Mouse (Mus musculus): ENCODE results near the gene Folr1. TPM values are rescaled to one million over a fixed set of nuclear protein-coding genes. Genes with fewer than 3 reads are reported as not detected.

Folr1 gene
- polyA plus RNA-seq, 1 experiment from 2014 or later, result 51.4 TPM

DNA sequence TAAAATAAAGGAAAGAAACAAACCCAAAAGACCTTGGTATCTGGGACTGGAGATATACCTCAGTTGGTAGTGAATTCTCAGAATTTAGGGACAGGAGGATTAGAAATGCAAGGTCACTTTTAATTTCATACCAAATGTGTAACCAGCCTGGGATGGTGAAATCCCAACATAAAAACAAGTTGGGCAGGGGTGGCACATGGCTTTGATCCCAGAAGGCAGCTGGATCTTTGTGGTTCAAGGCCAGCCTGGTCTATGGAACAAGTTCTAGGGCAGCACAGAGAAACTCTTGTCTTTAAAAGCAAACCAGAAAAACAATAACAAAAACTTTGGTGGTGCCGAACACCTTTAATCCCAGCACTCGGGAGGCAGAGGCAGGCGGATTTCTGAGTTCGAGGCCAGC, 3.1 kb downstream of the Folr1 start:
- H3K9ac ChIP-seq, result no peak overlapping the region
- no peaks in the 10 kb centered on the region for H3K9me3 ChIP-seq
- H3K36me3 ChIP-seq, result no peaks in the 10 kb centered on the region
- H3K27me3 ChIP-seq, result no peaks in the 10 kb centered on the region
- no peak for ATAC-seq (ENCODE audit: low FRiP score, low read depth)
- over 99% methylated on average over 4 of the region's 4 CpGs for WGBS
- H3K4me3 ChIP-seq, result no peak overlapping the region
- no peaks in the 10 kb centered on the region for H3K4me1 ChIP-seq (replicated peaks)
- H3K27ac ChIP-seq (replicated peaks), result no peak overlapping the region
- no peak overlapping the region for H3K4me2 ChIP-seq

DNA sequence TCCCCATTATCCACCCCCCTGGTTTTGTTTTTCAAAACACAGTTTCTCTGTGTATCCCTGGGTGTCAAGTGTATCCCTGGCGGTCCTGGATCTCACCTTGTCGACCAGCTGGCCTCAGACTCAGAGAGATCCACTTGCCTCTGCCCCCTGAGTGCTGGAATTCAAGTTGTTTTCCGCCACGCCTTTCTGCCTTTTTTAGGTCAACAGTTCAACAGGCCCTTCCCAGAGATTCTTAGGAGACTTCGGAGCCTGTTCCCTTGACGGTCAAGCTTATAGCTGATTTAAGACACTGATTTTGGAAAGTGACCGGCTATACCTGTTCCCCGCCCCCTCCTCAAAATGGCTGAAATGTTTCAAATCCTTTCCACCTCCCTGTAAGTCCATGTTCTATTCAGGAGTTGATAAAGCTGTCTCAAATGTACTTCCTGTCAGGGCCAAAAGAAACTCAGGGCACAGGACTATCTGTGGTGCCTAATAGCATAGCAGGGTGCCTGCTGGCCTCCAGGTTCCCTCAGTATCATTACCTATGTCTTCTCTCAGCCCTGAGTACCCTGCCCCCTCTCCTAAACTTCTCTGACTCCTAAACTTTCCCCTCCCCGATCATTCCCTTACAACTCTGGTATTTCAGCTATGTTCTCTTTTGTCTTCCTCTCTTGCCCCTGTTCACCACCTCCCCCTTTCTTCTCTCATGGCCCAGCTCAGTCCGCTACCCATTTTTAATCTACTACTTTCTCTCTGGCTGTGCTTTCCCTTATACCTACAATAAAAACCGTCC, 3.9 kb downstream of the Folr1 start:
- H3K9ac ChIP-seq, result no peak overlapping the region
- no peak overlapping the region for H3K4me2 ChIP-seq
- H3K36me3 ChIP-seq, result no peaks in the 10 kb centered on the region
- no peaks in the 10 kb centered on the region for H3K4me1 ChIP-seq (replicated peaks)
- no peak for ATAC-seq (ENCODE audit: low FRiP score, low read depth)
- no peak overlapping the region for H3K4me3 ChIP-seq
- WGBS, result 82% methylated on average over 11 of the region's 11 CpGs
- H3K27ac ChIP-seq (replicated peaks), result no peak overlapping the region
- no peaks in the 10 kb centered on the region for H3K9me3 ChIP-seq
- H3K27me3 ChIP-seq, result no peaks in the 10 kb centered on the region

DNA sequence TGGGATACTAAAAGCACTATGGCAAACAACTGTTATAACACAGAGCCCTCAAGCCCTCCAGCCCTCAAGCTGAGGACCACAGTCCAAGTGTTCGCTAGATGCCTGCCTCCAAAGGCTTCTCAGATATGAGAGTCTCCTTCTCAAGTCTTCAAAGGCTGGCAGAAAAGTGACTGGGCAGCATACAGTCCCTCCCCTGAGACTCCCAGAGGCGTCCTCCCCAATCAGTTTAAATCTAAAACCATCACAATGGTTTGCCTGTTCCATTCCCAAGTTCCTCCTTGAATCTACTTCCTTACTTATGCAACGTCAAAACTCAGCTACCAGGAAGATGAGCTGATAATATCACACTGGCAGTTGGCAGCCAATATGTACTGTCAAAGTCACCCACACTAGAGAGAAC, 7.2 kb downstream of the Folr1 start, which contains the start of gene Anapc15:
TSS of gene Anapc15 (plus strand) at position 301 of the 400 bp plus-strand sequence.
- no peaks in the 10 kb centered on the region for H3K9me3 ChIP-seq
- WGBS, result 77% methylated on average over 3 of the region's 3 CpGs
- H3K36me3 ChIP-seq, result no peaks in the 10 kb centered on the region
- H3K27me3 ChIP-seq, result no peaks in the 10 kb centered on the region
- no peak within 1 kb of the TSS for H3K4me2 ChIP-seq
- H3K4me1 ChIP-seq (replicated peaks), result no peaks in the 10 kb centered on the region
- ATAC-seq (ENCODE audit: low FRiP score, low read depth), result no peak
- H3K4me3 ChIP-seq, result no peak within 1 kb of the TSS
- no peak within 1 kb of the TSS for H3K27ac ChIP-seq (replicated peaks)
- no peak within 1 kb of the TSS for H3K9ac ChIP-seq

DNA sequence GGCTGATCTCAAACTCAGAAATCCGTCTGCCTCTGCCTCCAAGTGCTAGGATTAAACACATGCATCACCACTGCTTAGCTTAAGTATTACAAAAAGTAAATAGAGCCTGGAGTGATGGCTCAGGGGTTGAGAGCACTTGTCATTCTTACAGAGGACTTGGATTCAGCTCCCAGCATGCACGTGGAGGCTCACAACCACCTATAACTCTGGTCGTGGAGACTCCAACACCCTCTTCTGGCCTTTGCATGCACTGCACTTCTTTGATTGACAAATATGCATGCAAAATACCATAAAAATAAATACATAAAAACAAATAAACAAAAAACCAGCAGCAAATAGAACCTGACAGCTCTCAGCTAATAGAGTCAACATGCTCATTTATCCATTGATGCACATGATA, 8.3 kb downstream of the Folr1 start:
- Histone ChIP-seq H3K9me3 (no peaks in the 10 kb centered on the region), H3K27me3 (no peaks in the 10 kb centered on the region), H3K4me3 (no peak overlapping the region), H3K4me2 (no peak overlapping the region), H3K4me1 (replicated peaks) (no peaks in the 10 kb centered on the region), H3K27ac (replicated peaks) (no peak overlapping the region), H3K9ac (no peak overlapping the region), H3K36me3 (no peaks in the 10 kb centered on the region)
- ATAC-seq (ENCODE audit: low FRiP score, low read depth), result no peak
- 73% methylated on average over 3 of the region's 3 CpGs for WGBS

DNA sequence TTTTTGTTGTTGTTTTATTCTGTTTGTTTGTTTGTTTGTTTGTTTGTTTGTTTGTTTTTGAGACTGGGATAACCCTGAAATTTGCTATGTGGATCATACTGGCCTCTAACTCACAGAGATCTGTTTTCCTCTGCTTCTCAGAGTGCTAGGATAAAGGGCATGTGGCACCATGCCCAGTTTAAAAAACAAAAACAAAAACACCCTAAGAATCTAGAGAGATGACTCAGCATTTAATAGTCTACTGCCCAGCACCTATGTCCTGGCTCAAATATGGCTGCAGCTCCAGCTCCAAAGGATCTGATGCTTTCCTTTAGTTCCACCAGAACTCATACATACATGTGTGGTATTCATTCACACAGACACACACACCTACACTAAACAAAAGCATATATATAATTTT, 9.6 kb downstream of the Folr1 start:
- Histone ChIP-seq H3K4me2 (no peak overlapping the region), H3K4me3 (no peak overlapping the region), H3K27ac (replicated peaks) (no peak overlapping the region), H3K27me3 (no peaks in the 10 kb centered on the region), H3K9ac (no peak overlapping the region), H3K9me3 (no peaks in the 10 kb centered on the region), H3K4me1 (replicated peaks) (no peaks in the 10 kb centered on the region), H3K36me3 (no peaks in the 10 kb centered on the region)
- no peak for ATAC-seq (ENCODE audit: low FRiP score, low read depth)

DNA sequence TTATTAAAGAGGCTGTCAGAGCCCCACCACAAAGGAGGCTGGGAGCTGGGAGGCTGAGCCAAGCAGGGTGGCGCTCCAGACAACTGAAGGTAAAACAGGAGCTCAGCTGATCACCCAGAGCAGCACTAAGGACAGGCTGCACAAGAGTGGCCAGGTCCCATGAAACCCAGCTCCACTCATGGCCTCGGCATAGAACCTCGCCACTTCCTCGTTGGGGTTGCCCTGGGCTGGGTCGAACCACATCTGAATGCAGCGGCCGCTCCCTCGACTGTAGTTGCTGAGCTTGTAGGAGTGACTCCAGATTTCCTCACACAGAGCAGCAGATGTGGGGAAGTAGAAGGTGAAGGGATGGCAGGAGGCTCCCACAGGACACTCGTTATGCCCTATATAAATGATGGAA, 12.2 kb downstream of the Folr1 start:
- ATAC-seq (ENCODE audit: low FRiP score, low read depth), result no peak
- Histone ChIP-seq H3K9me3 (no peaks in the 10 kb centered on the region), H3K4me3 (no peak overlapping the region), H3K4me1 (replicated peaks) (no peaks in the 10 kb centered on the region), H3K27me3 (no peaks in the 10 kb centered on the region), H3K27ac (replicated peaks) (no peak overlapping the region), H3K36me3 (no peaks in the 10 kb centered on the region), H3K4me2 (no peak overlapping the region), H3K9ac (no peak overlapping the region)
- WGBS, result 91% methylated on average over 9 of the region's 9 CpGs

DNA sequence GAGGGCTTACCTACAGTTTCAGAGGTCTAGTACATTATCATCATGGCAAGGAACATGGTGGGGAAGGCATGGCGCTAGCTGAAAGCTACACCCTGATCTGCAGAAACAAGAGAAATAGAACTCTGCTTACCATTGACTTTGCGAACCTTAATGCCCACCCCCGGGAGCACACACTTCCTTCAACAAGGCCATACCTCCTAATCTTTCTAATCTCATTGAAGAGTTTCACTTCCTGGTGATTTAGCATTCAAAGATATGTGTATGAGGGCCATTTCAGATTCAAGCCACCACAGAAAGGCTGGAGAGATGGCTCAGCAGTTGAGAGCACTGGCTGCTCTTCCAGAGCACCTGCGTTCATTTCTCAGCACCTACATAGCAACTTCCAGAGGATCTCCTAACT, 13.5 kb downstream of the Folr1 start, which contains the start of gene Folr2:
TSS of gene Folr2 (minus strand) at position 101 of the 400 bp plus-strand sequence.
- WGBS, result 90% methylated on average over 4 of the region's 4 CpGs

DNA sequence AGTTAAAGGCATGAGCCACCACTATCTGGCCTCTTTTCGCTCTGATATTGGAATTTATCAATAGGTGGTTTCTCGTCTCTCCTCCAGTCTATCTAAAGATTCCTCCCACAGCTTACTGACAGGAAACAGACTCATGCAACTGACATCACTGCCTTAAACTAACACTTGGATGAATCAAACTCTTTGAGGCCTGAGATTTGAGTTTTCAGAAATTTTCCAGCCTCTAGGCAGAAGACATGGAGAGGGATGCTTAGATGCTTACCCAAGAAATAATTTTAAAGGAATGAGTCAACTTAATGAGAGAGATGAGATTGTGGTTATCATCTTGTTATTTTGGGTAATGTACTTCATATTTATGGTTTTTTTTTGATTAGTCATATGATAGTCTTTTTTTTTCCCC, 16.8 kb downstream of the Folr1 start:
- 90% methylated on average over 2 of the region's 2 CpGs for WGBS
- Histone ChIP-seq H3K4me2 (no peak overlapping the region), H3K27me3 (no peaks in the 10 kb centered on the region), H3K36me3 (no peaks in the 10 kb centered on the region), H3K9ac (no peak overlapping the region), H3K4me1 (replicated peaks) (no peaks in the 10 kb centered on the region), H3K4me3 (no peak overlapping the region), H3K9me3 (no peaks in the 10 kb centered on the region), H3K27ac (replicated peaks) (no peak overlapping the region)
- no peak for ATAC-seq (ENCODE audit: low FRiP score, low read depth)

More for the DNA sequence above, 13.5 kb downstream of the Folr1 start, which contains the start of gene Folr2:
- Histone ChIP-seq H3K4me1 (replicated peaks) (no peaks in the 10 kb centered on the region), H3K36me3 (no peaks in the 10 kb centered on the region), H3K4me3 (no peak within 1 kb of the TSS), H3K9me3 (no peaks in the 10 kb centered on the region), H3K27ac (replicated peaks) (no peak within 1 kb of the TSS), H3K4me2 (no peak within 1 kb of the TSS), H3K27me3 (no peaks in the 10 kb centered on the region), H3K9ac (no peak within 1 kb of the TSS)
- ATAC-seq (ENCODE audit: low FRiP score, low read depth), result no peak

DNA sequence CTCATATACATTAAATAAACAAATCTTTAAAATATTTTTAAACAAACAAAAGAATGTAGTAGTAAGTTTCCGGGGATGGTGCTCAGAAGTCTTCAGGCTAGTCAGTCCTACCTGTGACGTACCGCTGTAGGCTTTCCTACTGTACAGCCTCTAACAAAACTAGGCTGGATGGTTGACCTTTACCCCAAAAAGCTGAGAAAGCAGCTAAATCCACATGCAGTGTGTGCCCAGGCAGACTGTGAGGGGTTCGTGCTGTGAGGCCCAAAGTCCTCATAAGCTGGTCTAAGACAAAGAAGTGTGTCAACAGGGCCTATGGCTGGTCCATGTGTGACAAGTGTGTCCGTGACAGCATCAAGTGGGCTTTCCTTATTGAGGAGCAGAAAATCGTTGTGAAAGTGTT, 17.7 kb downstream of the Folr1 start:
- no peak overlapping the region for H3K27ac ChIP-seq (replicated peaks)
- H3K36me3 ChIP-seq, result no peaks in the 10 kb centered on the region
- H3K4me2 ChIP-seq, result no peak overlapping the region
- H3K9ac ChIP-seq, result no peak overlapping the region
- WGBS, result 85% methylated on average over 6 of the region's 6 CpGs
- no peak for ATAC-seq (ENCODE audit: low FRiP score, low read depth)
- no peaks in the 10 kb centered on the region for H3K27me3 ChIP-seq
- no peak overlapping the region for H3K4me3 ChIP-seq
- H3K4me1 ChIP-seq (replicated peaks), result no peaks in the 10 kb centered on the region
- no peaks in the 10 kb centered on the region for H3K9me3 ChIP-seq

DNA sequence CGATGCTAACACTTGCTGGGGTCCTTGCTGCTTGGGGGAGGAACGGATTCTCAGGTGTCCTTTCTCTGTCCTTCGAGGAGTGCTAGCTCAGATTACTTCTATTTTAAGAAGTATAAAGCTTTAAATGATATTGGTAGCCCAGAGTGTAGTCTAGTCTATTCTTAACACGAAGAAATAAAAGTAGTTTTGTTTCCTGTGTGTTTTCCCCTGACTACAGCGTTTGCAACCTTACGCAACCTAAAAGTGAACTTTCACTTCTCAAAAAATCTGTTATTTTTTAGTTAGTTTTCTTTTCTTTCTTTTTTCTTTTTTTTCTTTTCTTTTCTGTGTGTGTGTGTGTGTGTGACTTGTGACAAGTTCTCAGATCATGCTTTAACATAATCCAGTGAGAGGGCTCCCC, 18.9 kb downstream of the Folr1 start:
- no peak overlapping the region for H3K9ac ChIP-seq
- no peak overlapping the region for H3K27ac ChIP-seq (replicated peaks)
- no peak overlapping the region for H3K4me2 ChIP-seq
- 86% methylated on average over 6 of the region's 6 CpGs for WGBS
- H3K4me1 ChIP-seq (replicated peaks), result no peaks in the 10 kb centered on the region
- no peak overlapping the region for H3K4me3 ChIP-seq
- H3K9me3 ChIP-seq, result no peaks in the 10 kb centered on the region
- no peaks in the 10 kb centered on the region for H3K27me3 ChIP-seq
- no peaks in the 10 kb centered on the region for H3K36me3 ChIP-seq
- ATAC-seq (ENCODE audit: low FRiP score, low read depth), result no peak

DNA sequence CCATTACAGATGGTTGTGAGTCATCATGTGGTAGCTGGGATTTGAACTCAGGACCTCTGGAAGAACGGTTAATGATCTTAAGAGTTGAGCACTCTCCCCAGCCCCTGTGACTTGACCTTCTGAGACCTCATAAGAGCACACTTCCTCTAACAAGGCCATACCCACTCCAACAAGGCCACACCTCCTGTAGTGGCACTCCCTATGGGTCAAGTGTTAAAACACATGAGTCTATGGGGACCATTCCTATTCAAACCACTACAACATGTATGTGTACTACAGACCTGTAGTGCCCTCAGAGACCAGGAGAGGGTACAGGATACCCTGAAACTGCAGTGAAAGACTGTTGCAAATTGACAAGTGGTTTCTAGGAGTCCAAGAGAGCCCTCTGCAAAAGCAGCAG, 22.7 kb downstream of the Folr1 start:
- H3K4me1 ChIP-seq (replicated peaks), result no peaks in the 10 kb centered on the region
- ATAC-seq (ENCODE audit: low FRiP score, low read depth), result no peak
- no peak overlapping the region for H3K27ac ChIP-seq (replicated peaks)
- H3K4me2 ChIP-seq, result no peak overlapping the region
- no peak overlapping the region for H3K4me3 ChIP-seq
- no peaks in the 10 kb centered on the region for H3K36me3 ChIP-seq
- 92% methylated on average over 1 of the region's 1 CpGs for whole genome bisulfite sequencing
- no peak overlapping the region for H3K9ac ChIP-seq
- no peaks in the 10 kb centered on the region for H3K27me3 ChIP-seq
- H3K9me3 ChIP-seq, result no peaks in the 10 kb centered on the region

DNA sequence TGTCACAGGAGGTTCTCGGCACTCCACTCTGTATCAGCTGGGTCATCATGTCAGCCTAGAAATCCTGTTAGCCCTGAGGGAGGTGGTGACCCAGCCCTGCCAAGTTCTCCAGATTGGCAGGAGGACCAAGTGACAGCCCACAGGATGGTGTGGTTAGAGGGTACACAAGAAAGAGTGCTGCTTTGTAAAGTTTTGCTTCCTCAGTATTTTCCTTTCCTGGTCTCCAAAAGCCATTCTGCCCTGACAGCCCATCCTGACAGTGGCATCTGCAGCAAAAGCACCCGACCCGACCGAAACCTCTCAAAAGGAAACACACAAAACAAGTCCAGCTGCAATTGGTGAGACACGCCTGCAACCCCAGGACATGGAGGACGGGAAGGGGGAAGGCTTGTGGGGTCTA, 26.4 kb downstream of the Folr1 start:
- WGBS, result 76% methylated on average over 6 of the region's 6 CpGs
- Histone ChIP-seq H3K27ac (replicated peaks) (no peak overlapping the region), H3K9me3 (no peaks in the 10 kb centered on the region), H3K4me2 (no peak overlapping the region), H3K27me3 (no peaks in the 10 kb centered on the region), H3K4me1 (replicated peaks) (no peaks in the 10 kb centered on the region), H3K9ac (no peak overlapping the region), H3K4me3 (no peak overlapping the region), H3K36me3 (no peaks in the 10 kb centered on the region)
- no peak for ATAC-seq (ENCODE audit: low FRiP score, low read depth)
